Mouse (Mus musculus): ENCODE results near the gene Wdr92. TPM values are rescaled to one million over a fixed set of nuclear protein-coding genes. Genes with fewer than 3 reads are reported as not detected.

Wdr92 gene
- 7.7 and 8.2 TPM in 2 replicates for polyA plus RNA-seq (2012; rRNA removed)

DNA sequence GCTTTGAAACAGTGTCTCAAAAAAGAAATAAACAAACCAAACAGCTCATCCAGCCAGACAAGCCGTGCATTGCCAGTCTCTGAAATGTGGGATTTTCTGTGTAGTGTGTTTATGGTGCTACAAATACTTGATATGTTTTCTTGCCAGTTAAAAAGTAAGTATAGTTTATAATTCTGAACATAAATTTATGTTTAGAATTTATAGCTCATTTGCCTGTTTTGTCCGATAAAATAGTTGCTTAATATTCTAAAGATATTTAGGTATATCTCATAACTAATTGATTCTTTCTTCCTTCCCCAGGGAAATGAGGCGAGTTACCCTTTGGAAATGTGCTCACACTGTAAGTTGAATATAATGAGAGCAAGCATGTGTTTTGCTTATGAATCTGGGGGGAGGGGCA lies at the start of gene Wdr92:
Gene Wdr92 (plus strand): TSS at position 301 of the 400 bp plus-strand sequence.
- no peak for DNase-seq (ENCODE audit: low read depth)

DNA sequence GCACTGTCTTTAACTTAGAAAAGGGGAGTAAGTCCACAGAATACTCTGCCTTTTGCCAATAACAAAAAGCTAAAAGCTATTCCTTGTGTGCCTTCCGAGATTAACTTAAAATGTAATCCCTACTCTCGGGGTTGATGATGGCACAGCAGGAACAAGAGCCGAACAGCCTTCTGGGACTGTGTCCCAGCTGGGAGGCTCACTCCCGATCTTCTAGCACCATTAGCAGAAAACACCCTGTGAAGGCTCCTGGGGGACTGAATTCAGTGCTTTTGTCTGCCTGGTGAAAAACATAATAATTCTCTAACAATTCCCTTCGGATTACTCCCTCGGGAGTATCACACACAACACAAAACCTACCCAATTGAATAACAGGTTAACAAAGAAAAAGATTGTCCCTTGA lies 46.3 kb upstream of the Wdr92 start:
- no peak for DNase-seq (ENCODE audit: low read depth)

DNA sequence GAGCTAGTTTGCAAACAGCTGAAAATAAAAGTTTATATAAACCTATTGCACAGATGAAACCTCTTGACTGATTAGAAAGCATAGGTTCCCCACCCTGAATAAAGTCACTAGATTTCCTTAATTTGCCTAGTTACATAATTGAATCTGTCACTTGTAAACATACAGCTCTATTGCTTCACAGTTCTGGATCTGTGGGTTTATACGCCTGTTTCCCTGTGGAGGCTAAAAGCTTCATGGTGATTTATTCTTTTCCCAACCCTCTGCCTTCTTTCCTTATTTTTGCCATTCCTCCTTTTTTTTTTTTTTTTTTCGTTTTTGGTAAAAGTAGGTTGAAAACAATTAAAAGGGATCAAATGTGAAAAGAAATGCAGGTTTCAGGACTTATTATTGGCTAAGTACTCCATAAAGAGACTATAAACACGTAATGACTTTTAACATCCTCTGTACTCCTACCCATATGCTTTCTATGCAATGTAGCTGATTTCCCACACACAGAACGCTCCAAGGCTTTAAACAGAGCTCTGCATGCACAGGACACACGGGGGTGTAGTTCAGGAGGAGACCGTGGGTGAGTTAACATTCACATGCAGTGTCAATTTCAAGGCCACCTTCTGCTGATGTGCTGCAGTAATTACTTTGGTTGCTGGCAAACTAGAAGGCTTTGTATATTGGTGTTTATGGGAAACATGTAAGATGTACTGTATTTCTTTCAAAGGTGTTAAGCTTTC lies 43.4 kb upstream of the Wdr92 start:
- DNase-seq (ENCODE audit: low read depth): no peak

DNA sequence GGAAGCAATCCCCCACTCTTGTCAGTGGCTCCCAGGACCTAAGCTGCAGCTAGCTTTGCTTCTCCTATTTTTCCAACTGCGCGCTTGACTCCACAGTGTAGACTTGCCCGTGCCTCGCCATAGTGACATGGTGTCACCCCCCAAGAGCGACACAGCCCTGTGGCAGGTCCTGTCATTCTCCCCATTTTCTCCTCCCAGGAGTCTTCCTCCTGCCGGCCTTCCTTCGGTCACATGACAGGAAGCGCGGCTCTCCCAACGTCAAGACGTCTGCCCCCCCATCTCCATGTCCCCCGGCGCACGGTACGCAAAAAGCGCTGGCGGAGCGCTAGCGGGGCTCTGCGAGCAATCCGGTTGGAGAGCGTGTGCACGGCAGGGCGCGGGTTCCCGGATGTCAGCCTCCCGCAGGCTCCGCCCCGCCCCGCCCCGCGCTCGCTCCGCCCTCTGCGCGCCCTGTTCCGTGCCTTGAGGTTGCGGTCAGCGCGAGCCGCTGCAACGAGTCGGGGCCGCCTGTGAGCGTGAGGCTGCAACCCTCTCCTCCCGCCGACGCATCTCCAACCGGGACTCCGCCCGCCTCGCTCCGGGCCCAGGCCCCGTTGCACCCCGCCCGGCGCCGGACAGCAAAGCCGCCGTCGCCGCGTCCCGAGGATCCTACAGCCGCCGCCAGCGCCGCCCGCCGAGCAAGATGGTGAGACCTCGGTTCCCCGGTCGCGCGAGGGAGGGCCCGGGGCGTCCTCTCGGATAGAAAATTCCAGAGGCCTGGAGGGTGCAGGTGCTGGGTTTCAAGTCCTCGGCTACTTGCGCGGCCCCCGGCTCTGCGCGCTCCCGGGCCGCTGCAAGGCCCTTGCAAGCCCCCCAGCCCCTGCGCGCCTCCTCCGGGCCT lies 22.8 kb upstream of the Wdr92 start, which contains the start of gene Ppp3r1:
Gene Ppp3r1 (plus strand): TSS at position 406 of the 880 bp plus-strand sequence.
- peak; percentile 62 for DNase-seq (ENCODE audit: low read depth)

DNA sequence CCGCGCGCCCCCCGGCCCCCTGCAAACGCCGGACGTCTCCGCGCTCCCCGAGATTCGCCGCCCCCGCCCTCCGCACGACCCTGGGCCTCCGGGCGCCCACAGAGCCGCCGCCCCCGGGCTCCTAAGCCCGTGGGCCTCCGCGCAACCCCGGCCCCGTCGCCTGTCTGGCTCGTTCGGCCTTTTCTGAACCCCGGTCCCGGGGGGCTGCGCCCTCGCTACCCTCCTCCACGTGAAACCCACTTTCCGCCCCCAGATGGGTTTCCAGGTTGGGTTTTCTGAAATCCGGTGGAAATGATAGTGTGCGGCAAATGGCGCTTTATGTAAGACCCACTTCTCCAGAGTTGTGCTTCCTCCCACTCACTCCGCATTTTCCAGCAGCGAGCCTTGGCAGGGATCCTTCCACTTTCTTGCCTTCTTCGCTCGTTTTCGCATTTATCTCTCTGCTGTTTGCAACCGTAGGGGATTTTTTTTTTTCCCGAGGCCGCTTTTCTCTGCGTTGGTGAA lies 22.1 kb upstream of the Wdr92 start:
- DNase-seq (ENCODE audit: low read depth): no peak

DNA sequence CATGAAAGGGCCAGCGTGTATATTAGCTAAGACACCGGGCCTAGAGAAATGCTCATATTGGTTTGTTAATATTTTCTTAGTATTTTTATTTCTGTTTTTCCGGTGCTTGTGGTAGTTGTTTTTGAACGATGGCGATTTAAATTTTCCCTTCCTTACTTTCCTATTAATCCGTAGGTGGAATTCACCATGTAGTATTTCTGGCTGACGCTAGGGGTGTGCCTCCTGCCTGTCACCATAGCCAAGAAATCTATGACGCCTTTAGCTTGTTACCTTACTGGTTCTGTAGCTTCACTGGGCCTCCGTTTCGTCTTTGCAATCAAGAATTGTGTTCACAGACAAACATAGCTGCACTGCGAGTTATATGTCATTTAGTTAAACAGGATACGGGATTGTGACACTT lies 21.7 kb upstream of the Wdr92 start:
- DNase-seq (ENCODE audit: low read depth): peak; percentile 70

DNA sequence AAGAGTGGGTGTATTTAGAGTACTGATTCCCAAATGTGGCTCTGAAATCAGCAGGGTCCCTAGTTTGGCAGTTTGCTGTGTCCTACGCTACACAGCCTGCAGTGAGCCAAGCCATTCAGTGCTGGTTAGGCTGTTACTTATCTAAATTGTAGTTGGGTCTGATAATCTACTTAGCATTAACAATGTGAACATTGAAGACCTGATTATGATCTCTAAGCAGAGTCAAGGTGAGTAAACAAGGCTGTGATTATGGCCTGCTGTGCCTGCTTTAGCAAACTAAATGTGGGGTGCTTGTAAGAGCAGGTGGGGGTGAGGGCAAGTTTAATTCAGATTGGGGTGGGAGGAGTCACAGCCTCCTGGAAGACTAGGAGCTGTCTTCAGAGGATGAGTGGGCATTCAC lies 18.0 kb upstream of the Wdr92 start:
- no peak for DNase-seq (ENCODE audit: low read depth)

DNA sequence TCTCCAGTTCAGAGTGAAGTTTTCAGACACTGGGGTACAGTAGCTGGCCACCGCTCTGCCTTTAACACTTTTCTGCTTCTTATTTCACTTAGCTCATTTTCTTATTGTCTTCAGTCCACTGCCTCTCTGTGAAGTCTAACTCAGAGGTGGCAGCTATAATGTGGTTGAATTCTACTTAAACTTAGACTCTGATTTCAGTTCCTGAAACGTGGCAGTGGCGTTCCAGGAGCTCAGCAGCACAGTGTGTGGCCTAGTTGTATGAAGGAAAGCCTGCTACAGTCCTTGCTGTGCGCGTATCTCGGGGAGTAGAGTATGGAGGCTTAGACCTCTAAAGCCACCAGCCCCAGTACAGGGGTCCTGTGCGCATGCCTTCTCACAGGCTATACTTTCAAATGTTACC lies 15.3 kb upstream of the Wdr92 start:
- no peak for DNase-seq (ENCODE audit: low read depth)

DNA sequence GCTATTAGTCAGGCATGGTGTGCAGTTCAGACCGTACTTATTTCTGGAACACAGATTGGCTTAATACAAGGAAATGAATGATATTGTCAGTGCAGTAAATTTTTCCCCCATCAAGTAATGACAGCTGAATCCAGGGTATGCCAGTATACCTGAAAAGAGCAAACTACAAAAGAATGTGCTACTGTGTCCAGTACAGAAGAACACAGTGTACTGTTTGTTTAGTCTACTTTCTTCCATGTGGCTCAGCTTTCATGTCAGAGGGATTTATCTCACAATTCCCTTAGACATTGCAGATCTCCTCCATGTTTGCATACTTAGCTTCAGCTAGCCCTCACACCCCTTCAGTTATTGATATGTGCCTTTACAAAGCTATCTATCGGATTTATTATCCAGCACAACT lies 12.6 kb upstream of the Wdr92 start:
- DNase-seq (ENCODE audit: low read depth): no peak

DNA sequence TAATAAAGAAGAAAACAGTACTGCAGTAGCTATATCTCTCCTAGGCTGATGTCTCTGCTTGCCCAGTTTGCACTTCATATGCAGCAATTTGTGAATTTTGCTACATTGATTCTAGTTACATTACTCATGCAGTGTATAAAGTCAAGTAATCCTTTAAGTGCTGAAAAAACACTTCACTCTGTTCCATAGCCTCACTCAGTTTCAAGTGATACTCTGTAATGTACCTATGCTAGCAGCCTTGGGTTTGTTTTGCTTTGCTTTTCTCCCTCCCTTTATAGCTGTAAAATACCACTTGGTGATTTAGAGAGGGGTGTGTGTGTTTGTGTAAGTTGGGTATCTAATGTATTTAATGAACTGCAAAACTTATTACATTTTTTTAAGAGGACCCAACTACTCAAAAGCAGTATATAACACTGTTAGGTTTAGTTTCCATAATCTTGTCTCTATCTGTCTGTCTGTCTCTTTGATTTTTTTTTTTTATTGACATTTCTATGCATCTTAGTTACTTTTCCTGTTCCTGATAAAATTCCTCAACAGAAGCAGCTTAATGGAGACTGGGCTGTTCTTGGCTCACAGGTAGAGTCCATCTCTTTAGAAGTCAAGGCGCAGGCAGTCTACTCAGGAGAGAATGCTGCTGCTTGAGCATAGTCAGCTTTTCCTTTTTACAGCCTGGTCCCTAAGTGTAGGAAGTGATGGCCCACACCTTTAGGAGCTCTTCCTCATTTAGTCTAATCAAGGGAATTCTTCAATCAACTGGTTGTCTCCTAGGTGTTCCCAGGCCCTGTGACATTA lies 10.8 kb upstream of the Wdr92 start:
- DNase-seq (ENCODE audit: low read depth): no peak

DNA sequence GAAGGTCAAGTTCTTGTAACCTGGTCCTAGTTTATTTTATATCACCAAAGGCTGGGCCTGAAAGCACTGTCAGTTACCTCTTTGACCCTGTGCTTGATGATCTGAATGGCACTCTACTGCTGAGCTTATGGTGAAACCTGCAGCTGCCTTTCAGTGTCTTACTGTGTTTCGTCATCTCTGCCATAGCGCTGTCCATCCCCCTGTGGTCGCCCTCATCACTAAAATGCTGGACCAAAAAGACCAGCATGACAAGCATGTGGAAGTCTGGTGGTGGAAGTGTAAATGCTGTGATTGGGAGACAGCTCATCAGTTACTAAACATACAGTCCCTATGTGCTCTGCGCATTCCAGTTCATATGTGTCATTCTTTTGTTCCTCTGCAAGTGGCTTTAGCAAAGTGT lies 9.6 kb upstream of the Wdr92 start:
- no peak for DNase-seq (ENCODE audit: low read depth)

DNA sequence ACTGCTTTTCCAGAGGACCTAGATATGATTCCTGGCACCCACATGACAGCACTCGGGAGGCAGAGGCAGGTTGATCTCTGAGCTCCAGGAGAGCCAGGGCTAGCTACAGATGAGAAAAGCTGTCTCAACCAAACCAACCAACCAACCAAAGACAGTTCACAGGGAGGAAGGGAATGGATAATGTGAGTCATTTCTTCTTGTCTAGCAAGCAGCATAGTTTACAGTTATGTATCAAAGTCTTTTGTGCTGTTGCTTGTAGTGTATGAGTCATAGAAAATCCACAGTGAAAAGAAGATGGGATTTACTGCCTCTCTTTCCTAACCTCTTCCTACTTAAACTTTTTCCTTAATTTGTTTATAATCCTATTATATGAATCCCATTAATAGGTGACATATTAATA lies 5.3 kb upstream of the Wdr92 start:
- DNase-seq (ENCODE audit: low read depth): no peak

DNA sequence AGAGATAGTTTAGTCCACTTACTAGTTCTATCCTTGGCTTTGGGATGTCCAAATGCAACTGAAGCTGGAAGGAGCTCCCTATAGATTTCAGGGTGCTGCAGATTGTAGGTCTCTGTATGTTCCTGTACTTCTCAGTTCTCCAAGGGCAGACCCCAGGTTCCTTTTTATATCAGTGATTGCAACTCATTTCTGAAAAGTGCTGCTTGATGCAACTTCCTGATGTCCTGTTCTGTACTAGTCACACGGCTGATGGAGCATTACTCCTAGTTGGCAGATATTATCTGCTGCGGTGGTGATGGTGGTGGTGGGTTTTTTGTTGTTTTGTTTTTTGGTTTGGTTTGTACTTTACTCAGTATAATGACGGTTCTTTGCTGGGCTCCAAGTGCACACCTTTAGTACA lies 1.2 kb upstream of the Wdr92 start:
- no peak for DNase-seq (ENCODE audit: low read depth)

DNA sequence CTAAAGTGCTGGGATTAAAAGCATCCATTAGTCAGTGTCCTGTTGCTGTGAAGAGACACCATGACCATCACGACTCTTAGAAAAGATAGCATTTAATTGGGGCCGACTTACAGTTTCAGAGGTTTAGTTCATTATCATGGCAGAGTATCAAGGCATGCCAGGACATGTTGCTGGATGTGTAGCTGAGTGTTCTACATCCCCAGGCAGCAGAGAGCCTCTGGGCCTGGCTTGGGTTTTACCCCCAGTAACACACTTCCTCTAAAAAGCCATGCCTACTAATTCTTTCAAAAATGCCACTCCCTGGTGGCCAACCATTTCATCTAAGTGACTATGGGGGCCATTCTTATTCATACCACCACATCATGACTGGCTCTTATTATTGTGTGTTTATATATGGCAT lies 1.3 kb downstream of the Wdr92 start:
- no peak for DNase-seq (ENCODE audit: low read depth)

DNA sequence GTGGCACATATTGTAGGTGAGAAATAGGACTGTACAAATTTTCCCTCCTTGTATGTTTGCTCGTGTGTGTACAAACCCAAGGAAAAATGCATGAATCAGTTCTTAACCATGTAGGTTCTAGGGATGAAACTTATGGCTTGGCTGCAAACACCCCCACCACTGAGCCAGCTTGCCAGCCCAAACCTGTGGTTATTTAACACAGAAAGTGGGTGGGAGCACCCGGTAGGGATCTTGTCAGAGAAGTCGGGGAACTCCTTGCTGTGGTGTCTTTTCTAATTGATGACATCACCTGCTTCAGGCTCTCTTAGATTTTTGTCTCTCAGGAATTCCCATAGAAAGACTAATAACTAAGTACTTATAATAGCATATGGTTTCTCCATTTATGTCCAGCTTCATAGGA lies 5.7 kb downstream of the Wdr92 start:
- DNase-seq (ENCODE audit: low read depth): no peak

DNA sequence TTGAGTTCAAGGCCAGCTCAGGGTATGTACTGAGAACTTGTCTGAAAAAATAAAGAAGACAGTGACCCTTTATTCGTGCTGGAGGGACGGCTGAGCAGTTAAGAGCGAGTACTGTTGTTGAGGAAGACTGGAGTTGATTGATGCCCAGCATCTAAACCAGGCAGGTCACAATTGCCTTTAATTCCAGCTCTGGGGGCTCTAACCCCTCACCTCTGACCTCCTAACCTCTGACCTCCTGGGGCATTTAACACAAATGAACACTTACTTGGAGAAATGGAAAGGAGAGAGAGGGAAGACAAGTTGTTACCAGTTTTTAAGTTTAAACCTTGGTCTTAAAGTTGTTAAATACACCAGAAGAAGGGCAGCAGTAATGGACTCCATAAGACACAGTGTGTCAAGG lies 6.9 kb downstream of the Wdr92 start:
- no peak for DNase-seq (ENCODE audit: low read depth)

DNA sequence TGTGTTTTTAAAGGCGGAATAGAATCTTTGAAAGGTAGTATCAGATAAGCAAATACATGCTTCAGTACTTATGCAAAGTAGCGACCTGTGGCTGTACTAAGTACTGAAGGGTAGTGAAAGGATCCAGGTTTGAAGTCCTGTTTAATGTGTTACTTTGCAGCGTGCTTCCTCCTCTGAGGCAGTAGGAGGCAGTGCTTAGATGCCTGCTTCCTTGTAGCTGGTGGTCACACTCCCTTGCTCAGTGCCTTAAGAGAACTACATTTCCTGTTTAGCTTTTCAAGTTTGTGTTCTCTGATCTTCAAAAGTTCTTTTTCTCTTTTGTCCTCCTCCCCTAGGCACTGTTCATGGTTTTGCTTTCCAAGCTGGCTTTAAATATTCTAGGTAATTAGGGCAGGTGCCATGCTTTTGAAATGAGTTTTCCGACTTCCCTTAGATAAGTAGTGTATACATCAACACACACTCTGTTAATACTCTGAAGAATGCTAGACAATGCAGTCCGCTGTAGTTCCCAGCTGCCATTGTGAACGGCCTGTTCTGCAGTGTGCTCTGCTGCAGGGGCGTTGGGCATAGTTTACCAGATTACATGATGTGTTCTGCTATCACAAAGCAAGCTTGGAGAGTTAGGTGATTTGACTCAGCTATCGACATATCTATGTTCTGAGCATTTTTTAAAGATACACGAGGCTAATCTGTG lies 10.4 kb downstream of the Wdr92 start:
- DNase-seq (ENCODE audit: low read depth): no peak

DNA sequence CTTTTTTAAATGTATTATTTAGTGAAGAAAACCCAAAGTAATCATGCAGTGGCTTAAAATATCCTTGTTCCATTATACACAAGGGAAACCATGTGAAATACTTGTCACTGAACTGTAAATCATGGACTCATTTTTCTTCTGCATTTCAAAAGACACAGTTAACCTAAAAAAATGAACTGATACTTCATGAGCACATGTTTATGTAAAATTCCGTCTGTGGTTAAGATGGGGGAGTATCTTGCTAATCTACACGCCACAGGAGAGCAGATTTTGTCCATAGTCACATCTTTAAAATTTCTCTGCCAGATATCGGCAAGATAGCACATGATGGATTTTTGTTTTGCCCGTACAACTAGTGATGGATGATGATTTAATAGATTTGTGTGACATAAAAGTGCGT lies 17.3 kb downstream of the Wdr92 start:
- DNase-seq (ENCODE audit: low read depth): no peak

DNA sequence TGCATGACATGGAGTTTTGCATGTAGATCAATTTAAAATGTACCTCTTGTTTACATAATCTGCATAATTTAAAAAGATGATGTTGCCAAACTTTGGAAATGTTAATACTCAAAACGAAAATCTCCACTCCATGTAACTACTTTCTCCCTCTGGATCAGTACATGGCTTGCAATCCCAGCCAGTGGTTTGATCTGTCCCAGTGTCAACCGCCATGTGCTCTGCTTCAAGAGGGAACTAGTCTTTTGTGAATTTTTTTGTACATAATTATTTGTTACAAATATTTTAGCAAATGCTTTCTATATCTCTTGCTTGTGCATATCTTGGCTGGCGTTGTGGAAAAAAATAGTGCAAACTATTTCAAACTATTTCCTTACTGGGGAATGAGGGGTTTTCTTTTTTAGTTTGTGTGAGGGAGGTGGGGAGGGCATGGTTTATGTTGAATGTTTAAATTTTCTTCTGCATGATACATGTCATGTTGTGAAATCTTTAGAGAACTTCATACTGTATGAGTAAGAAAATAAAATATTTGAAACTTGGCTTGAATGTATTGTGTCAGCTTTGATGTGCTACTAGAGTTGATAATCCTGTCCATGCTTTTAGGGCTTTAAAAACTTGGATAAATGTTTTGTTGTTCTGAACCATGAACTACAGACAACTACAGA lies 18.1 kb downstream of the Wdr92 start:
- DNase-seq (ENCODE audit: low read depth): no peak

DNA sequence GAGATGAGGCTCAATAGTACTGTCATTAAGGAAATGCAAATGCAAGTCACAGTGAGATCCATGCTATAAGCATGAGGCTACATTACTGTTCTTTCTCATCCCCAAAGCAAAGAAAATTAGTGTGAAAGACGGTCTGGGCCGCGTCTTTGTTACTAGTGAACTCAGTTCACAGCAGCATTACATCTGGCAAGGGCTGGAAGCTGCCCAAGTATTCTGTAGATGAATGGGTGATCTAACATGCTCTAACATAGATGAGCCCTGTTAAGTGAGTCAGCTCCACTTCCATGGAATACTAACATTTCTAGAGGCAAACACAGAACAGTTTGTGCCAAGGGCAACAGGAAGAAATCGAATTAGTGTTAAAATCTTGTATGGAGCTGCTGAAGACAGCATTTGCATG lies 19.0 kb downstream of the Wdr92 start:
- no peak for DNase-seq (ENCODE audit: low read depth)

DNA sequence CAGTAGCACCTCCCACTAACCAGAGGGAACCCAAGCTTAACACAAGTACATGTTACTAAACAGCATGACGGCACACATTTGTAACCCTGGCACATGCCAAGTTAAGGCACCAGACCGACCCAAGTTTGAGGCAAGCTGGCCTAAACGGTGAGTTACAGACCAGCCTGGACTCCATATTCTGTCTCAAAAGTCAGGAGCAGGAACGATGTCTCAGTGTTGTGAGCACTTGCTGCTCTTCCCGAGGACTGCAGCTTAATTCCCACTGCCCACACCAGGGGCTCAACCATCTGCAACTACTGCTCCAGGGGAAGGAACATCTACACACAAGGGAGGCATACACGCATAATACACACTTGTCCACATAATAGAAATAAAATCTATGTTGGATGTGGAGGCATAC lies 20.6 kb downstream of the Wdr92 start:
- no peak for DNase-seq (ENCODE audit: low read depth)

All from gonadal fat pad, adult 2 months (tissue).